Mouse (Mus musculus) thymus, adult 18-20 months (tissue): ENCODE results near the gene Cpm.
"Not testable (repeated sequence)": the region's sequence is repeated elsewhere in the genome, so short reads cannot be mapped to it uniquely, and the experiment has no call there.

ENCODE experiments used
- DNase-seq, 2 experiments: peaks; one replicate each; pipeline ENCODE4 v3.0.0; 2022; ENCODE audit warnings: mixed read lengths in 2 of 2

Gene Cpm

DNA sequence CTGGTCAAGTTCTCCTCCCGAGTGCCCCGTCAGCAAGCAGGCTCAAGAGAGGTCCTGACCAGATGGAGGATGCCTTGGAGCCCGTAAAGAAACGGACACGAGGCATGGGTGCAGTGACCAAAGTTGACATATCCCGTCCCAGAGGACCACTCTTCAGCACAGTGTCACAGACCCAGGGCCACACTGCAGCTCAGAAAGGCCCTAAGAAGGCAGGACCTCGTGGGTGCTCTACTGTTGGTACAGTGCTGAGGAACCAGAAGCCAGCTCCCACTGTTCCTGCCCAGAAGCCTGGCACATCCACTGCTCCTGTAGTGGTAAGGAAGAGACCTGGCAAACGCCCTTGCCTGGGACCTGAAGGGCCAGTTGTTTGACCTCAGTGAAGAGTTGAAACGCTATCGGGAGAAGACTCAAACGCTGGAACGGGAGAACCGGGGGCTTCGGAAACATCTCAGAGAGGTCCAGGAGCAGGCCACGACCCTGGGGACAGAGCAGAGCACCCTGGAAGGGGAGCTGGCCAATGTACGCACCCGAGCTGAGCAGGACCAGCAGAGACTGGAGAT, 34.9 kb upstream of the Cpm start:
- DNase-seq = no peak

DNA sequence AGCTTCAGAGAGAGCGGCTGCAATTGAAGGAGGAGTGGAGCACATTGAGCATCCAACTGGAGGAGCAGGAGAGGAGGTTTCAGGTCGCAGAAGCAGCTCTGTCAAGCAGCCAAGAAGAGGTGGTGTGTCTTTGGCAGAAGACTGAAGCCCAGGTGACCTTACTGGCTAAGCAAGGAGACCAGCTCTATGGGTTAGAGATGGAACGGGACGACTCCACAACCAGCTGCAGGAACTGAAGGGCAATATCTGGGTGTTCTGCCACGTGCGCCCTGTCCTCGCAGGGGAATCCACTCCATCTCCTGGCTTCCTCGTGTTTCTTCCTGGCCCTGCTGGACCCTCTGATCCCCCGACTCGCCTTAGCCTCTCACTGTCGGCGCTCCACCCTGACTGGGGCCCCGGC, 34.4 kb upstream of the Cpm start:
- DNase-seq = no peak

DNA sequence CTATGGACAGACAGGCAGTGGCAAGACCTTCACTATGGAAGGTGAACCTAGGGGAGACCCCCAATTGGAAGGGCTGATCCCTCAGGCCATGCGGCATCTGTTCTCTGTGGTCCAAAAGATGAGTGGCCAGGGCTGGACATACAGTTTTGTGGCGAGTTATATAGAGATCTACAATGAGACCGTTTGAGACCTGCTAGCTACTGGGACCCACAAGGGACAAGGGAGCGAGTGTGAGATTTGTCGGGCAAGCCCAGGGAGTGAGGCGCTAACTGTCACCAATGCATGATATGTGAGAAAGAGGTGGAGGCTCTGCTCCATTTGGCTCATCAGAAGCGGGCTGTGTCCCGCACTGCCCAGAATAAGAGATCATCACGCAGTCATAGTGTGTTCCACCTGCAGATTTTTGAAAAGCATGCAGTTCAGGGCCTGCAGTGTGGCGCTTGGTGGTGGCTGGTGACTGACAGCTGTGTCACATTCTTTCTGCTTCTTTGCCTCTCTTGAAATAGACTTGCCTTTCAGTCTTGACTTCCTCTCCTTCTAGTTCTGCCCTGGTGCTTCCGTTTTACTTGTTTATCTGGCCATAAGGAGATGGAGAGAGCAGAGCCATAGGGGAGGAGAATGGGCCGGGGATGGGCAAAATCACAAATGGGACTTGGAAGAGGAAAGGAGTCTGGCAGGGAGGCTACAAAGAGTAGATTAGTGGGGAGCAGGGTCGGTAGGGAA, 33.7 kb upstream of the Cpm start:
- DNase-seq = no peak

DNA sequence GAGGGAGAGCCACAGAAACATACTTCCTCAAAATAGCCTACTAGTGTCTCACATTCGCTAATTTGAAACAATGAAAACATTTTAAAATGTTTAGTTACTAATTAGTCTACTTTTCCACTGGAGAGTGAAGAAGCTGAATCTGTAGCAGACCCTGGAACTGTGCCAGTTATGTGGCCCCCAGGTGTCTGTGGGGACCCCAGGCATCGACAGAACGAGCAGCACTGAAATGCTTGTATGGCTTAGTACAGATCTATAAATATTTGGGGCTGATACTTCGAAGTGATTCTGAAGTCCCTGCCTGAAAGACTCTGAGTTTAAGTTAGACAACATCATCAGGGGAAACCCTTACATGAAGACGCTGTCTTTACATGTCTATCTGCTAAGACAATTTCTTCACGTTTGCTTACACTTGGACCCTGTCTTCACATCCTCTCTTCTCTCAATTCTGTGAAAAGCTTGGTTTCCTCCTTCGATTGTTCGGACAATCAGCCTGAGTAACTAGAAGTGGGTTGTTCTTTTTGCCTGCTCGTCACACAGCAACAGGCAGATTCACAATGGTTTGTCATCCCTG, 33.0 kb upstream of the Cpm start:
- no peak for DNase-seq

DNA sequence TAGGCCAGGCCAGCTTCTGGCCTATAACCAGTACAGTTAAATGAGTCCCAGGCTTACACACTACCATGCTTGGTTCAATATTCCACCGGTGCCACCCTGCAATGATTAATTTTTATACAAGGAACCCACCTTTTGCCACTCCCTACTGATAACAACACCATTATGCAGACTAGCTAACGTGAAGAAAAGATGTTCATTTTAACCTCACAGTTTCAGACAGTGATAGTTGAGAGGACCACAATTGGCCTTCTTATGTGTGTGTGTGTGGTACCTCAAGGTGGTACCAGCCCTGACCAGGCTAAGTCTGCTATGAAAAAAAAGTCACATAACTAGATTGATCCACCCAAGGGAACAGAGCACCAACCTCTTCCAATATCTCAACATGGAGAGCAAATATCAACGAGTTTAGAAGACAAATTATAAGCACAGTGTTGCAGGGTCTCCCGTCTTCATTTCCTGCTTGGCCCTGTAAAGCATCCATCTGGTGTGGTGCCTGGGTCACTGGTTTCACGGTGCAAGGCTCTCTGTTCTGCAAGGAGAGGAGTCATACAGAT, 32.5 kb upstream of the Cpm start:
- no peak for DNase-seq

DNA sequence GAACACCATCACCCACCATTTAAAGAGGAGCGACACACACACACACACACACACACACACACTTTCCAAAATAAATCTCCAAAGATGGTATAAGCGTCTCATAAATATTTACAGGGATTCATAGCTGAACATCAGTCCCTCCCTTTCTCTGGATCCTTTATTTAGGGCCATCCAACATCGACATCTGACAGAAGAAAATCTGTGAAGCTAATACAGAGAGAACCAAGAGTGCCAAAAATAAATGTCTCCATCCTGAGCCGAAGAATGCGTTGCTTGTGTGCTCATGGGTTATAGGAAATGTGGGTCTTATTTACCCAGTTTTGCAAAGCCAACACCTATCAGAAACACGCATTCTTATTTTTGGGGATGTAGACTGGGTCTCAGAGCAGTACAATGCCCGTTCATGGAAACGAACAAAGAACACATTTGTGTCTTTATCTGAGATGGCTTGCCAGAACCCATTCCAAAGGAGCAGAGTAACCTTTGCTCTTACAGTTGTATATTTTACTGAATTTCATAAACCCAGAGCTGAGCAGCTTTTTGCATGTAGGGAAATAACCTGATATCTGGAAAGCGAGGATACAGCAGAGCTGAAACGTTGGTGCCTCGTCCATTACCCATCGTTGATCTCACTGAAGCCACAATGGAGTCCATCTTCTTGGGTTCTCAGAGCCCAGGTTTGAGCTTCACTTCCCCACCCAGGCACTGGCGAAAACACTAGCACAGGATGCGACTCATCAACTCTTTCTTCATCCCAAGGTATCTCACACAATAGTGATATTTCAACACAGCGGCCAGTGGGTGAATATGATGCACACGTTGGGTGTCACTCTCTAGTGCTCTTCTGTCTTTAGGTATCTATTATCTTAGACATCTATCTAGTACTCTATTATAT, 31.7 kb upstream of the Cpm start:
- DNase-seq = not testable (repeated sequence)

DNA sequence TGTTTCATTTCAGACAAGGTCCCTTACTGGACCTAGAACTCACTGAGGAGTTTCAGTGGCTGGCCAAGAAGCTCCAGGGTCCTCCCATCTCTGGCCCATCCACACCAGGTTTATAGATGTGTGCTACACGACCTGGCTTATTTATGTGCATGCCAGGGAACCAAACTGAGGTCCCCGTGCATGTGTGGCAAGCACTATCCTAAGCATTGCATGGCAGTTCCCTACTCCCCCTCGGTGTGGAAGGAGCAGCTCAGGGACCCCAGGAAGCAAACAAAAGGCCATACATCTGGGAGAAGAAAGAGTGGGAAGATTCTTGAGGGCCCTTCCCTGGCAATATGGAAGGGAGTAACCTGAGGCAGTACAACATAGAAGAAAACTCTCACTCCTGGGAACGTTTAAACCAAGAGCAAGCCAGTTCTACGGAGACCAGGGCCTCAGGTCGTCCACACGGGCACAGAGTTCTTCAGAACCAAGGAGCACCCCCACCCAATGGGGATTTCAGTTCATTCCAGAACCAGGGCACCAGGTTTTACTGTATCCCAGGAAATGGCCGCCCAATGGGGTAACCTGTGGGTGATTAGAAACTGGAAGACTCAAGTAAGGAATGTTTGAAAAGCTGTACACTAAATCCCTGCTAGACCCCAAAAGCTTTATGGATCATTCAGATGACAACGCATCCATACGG, 30.9 kb upstream of the Cpm start:
- DNase-seq = no peak

DNA sequence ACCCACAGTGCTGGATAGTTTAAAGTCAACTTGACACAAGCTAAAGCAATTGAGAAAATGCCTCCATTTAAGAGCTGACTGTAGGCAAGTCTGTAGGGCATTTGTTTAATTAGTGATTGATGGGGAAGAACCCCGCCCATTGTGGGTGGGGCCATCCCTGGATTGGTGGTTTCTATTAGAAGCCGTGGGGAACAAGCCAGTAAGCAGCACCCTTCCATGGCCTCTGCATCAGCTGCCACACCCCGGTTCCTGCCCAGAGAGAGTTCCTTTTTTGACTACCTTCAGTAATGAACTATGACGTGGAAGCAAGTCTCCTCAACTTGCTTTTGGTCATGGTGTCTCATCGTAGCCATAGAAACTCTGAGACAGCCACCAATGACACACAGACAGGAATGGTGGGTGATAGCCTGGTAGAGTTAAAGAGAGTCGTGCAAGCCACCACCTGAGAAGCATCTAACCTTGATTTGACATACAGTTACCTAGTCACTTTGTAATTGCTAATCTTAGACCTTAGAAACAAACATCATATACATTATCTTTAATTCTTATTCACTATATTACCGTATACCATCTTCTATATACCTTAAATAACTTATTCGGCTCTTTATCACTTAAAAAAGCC, 30.2 kb upstream of the Cpm start:
- DNase-seq = not testable (repeated sequence)

DNA sequence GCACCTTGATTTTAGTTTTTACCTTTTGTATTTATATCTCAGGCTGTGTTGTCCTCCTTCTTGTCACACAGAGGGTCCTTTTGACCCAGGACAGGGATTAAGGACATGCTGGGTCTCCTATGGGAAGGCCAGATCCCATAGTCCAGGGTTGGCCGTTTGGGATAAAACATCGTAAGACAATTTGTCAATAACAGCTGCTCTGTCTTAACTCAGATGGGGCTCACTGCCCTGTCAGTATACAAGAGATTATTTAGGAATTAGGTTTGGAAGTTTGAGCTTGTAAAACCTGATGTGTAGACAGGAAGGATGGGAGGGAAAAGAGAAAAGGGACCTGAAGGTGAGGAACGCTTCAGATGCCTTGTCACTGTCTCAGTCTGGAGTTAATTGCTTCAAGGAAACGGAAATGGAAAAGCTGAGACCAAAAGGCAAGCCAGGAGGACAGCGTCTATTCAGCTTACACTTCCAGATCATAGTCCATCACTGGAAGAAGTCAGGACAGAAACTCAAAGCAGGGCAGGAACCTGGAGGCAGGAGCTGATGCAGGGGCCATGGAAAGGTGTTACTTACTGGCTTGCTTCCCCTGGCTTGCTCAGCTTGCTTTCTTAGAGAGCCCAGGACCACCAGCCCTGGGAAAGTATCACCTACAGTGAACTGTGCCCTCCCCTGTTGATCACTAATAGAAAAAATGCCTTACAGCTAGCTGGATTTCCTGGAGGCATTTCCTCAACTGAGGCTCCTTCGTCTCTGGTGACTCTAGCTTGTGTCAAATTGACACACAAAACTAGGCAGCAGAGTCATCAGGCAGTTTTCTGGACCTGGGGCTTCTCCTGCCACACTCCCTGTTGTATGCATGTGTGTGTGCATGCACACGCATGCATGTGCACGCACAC, 27.9 kb upstream of the Cpm start:
- no peak for DNase-seq

DNA sequence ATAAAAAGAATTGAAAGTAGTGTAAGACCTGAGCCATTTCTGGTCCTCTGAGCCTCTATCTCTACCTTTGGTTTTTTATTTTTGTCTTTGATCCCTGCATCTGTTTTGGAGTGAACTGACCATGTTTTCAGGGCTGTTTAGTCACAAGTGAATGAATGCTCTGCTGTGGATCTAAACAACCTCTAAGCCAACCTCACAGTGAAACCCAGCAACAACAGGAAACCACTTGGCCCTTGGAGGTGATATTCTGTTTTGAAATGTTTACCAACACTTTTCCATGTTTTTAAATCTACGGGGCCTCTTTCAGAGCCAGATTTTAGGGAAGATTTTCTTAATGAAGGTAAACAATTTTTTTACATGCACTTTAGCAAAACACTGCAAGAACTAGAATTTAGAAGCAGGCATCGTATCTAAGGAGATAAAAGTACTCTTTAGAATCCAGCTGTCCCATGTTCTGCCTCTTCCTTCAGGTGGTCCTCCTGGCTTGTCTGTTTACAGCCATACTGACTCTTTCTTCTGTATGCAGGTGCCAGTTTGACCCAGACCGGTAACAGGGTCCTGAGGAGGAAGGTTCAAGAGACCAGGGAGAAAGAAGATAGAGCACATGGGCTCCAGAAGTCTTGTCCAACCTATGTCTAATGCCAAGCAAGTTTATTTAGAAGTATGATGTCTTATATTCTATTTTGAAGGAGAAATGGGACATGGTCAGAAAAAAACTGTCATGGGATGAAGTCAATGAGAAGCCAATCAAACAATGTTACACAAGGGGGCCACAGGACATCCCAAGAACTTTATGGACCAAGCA, 26.8 kb upstream of the Cpm start:
- DNase-seq = no peak

DNA sequence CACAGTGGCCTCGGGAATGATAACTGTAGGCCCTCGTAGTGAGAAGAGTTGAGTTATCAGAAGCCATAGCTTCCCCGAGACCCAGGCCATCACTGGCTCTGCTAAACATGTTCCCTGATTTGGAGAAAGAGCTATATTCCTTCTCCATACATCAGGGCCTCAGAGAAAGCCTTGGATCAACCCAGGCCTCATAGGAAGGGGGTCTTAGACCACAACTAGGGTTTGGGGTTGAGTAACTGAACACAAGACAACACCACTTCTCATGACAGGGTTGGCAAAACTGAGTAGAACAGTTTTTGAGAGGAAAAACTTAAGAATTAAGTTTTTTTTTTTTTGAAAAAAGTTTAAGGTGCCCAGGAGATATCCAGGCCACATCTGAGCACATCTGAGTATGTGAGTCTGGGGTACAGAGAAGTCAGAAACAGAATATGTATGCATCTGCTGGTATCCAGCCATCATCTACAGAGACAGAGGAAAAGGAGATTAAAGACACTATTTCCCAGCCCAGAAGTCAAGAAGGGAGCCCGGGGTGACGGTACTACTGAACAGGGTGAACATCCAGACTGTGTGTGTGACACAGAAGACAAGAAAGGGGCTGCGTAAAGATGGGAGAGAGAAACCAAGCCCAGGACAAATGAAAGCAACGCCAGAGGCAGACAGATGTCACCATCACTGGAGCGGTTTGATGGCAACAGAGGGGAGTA, 26.0 kb upstream of the Cpm start:
- no peak for DNase-seq

DNA sequence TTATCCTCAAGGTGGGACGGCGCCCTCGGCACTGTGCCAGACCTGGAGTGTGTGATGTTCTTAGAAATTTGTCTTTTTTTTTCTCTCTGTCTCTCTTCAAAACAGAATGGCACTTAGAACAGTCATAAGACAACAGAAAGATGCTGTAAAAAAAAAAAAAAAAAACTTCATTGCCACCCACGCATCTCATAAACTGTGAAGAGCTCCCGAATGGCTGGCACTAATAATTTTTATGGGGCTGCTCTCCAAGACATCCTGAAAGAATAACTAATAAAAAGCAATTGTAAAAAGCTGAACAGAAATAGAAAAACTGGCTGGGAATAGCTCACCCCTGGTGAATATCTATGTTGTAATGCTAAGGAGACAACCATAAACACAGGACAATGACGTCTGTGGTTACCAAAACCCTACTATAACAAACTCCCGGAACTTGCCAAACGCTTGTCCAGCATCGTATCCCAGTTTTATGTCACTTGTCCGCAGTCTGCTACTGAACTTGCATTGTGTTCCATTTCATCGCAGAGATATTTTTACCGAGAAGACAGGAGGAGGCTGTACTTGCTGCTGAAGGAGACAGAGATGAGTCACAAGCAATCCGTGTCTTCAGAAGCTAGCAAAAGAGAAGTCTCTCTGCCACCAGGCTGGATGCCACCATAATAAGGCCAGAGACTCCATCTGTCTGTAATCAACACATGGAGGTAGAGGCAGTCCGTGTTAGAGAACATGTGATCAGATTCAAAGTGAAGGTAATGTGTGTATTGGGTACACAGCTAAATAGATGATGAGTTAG, 25.3 kb upstream of the Cpm start:
- no peak for DNase-seq

DNA sequence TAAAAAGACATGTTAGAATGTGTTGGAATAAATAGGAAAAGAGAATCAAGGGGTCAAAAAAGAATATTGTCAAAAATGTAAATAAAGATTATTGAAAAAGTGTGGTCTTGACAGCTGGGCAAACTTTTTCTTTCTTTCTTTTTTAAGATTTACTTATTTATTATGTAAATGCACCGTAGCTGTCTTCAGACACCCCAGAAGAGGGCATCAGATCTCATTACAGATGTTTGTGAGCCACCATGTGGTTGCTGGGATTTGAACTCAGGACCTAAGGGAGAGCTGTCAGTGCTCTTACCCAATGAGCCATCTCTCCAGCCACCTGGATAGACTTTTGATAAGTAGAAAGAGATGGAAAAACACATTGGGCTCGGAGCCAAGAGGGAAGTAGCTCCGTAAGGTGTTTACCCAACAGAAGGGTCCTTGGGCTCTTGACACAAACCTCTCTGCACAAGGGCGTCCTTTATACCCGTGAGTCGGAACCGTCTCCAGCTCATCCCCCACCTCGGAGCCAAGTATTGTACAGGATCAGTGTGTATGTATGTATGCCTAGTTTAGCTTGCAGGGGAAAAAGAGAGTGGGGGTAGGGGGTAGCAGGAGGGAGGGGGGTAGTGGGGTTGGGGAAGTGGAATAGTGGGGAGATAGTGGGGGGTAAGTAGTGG, 24.5 kb upstream of the Cpm start:
- no peak for DNase-seq

DNA sequence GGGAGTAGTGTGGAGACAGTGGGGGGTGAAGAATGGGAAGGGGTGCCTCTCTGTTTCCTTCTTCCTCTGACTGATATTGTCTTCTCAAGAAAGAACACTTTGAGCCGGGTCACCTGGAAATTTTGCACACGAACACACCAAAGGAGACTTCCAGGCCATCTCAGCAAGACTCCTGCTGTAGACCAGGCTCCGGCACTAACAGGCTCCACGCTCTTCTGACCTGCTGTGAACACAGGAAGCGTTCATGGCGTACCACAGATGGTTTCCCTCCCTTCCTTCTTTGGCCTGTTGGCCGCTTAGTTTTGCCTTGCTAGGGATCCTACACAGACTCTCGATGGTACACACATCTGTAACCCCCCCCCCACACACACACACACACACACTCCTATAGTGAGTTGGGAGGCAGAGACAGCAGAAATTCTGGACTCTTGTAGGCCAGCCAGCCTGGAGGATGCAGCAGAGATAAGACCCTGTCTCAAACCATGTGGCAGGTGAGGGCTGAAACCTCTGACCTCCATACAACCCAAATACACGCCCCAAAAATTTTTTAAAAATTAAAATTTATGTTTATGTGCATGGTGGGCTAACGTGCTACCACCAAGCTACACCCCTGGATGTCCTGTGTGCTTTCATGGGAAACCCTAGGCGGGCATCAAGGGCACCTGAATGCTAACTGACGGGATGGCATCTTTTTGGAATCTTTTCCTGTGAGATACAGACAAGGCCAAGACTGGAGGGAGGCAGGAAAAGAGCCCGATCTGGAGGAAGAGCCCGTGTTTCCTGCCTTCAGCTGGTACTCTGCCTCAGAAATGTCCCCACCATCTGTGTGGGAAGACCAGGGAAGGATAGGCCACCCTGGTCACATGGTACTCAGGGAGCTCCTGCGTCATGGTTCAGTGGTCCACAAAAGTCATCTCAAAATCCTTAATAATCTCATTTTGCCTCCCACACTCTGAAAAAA, 23.7 kb upstream of the Cpm start:
- DNase-seq = no peak

DNA sequence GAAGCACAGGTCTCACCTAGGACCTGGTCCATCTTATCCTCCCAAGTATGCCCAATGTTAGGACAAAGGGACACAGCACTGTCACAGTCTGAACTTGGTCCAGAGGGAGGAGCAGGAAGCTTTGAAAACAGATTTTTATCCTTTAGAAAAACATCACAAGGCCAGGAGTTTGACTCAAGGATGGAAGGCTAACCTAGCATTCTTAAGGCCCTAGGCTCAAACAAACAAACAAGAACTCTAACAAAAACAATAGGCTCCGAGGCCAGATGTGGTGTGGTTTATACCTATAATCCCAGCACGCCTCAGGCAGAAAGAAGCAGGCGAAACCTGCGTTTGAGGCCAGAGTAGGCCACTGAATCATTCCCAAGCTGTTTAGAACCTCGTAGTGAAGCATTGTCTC, 22.9 kb upstream of the Cpm start:
- DNase-seq = no peak

DNA sequence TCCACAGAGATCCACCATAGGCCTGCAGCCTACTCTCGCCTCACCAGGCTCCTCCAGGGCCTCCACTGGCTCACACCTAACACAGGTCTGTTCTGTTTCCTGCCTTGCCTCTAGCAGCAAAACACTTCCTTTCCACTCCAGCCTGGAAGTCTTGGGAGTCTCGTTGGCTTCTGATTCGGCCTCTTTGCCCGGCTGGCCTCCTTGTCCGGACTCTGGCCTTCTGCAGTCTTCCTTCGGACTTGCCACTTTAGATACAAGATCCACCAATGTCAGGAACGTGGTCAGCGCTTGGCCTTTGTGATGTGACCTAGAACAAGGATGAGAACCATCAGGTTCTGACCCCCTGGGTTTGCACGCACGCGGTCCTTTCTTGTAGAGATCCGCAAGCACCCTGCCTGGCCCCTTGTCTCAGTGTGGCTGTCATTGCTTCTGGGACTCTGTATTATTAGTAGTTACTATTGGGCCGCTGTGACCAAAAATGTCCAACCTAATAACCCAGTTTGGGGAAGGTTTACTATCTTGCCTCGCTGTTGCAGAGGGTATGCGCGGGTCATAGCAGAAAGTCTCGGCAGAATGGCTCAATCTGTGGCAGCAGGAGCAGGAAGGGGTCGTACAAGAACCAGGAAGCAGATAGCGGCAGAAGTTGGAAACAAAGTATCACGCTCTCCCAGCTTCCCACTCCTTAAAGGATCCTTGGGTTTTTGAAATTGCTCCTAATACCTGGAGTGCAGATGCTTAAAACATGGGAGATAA, 22.1 kb upstream of the Cpm start:
- DNase-seq = no peak
